Mouse (Mus musculus) embryonic stem cell, embryonic (primary cell): ENCODE measurements around the gene Dand5.

Experiments used
- CTCF ChIA-PET, 4 experiments: fragments of 300-600 bp in 2 of 4; fragments of 350-600 bp in 2 of 4; sonication (Branson Sonifier 250); formaldehyde crosslinking; loops; one replicate each; lab custom pipeline; 2022; ENCODE audit warnings: inconsistent platforms in 2 of 4; lab: Charles Lee
- POLR2A ChIA-PET, 4 experiments: fragments of 300-600 bp in 2 of 4; fragments of 350-600 bp in 2 of 4; sonication (Branson Sonifier 250); formaldehyde crosslinking; loops; one replicate each; lab custom pipeline; 2022; ENCODE audit warnings: antibody characterized with exemption in 4 of 4, inconsistent platforms in 1 of 4; lab: Charles Lee

Gene Dand5

GRCm38 (mm10) chr8:84785506-84785755 is 37.2 kb downstream of the Dand5 start:
- ChIA-PET CTCF (no interaction called here), POLR2A (no interaction called here)

GRCm38 (mm10) chr8:84784681-84785505 is 37.7 kb downstream of the Dand5 start:
- CTCF ChIA-PET: no interaction called here
- POLR2A ChIA-PET: no interaction called here

GRCm38 (mm10) chr8:84783919-84784581 is 38.6 kb downstream of the Dand5 start:
- ChIA-PET POLR2A (interaction anchor here in 1 of 4 experiments (1.3 kb wide), 1 partner anchor 52 kb away, joined by 3 read pairs; no protein-coding TSS in a partner anchor), CTCF (interaction anchor here in 1 of 4 experiments (0.5 kb wide), 1 partner anchor 75 kb away, joined by 4 read pairs; no protein-coding TSS in a partner anchor)

GRCm38 (mm10) chr8:84783198-84783918 is 39.3 kb downstream of the Dand5 start:
- ChIA-PET CTCF (interaction anchor here in 3 of 4 experiments (0.6 to 2.2 kb wide), 3 partner anchors 46 to 76 kb away, joined by 4 to 6 read pairs (median 6); no protein-coding TSS in a partner anchor), POLR2A (interaction anchor here in 2 of 4 experiments (0.8 to 1.9 kb wide), 6 partner anchors 10 to 132 kb away, joined by 3 to 5 read pairs (median 3); no protein-coding TSS in a partner anchor)

- POLR2A ChIA-PET: interaction anchor here in 2 of 4 experiments (0.8 to 1.9 kb wide), 5 partner anchors 11 to 133 kb away, joined by 3 to 5 read pairs (median 3); no protein-coding TSS in a partner anchor
- CTCF ChIA-PET: interaction anchor here (0.6 to 2.2 kb wide), 4 partner anchors 30 to 640 kb away, joined by 3 to 6 read pairs (median 4); no protein-coding TSS in a partner anchor
These were observed 39.9 kb downstream of the Dand5 start for GRCm38 (mm10) chr8:84782680-84783079.

- POLR2A ChIA-PET: interaction anchor here in 2 of 4 experiments (1.1 to 2.5 kb wide), 6 partner anchors 12 to 134 kb away, joined by 3 to 5 read pairs (median 4); partner anchors contain the start of gene Calr (in 1 of the 2)
- CTCF ChIA-PET: interaction anchor here in 3 of 4 experiments (0.6 to 2.2 kb wide), 3 partner anchors 31 to 641 kb away, joined by 3 to 6 read pairs (median 5); no protein-coding TSS in a partner anchor
These were observed 40.7 kb downstream of the Dand5 start for GRCm38 (mm10) chr8:84781686-84782505.

- POLR2A ChIA-PET: interaction anchor here in 2 of 4 experiments (0.7 to 2.5 kb wide), 9 partner anchors 12 to 66 kb away, joined by 3 to 6 read pairs (median 3); partner anchors contain the start of gene Calr (in 1 of the 2)
- CTCF ChIA-PET: interaction anchor here in 3 of 4 experiments (0.6 to 2.2 kb wide), 4 partner anchors 32 to 44 kb away, joined by 3 to 6 read pairs (median 4); no protein-coding TSS in a partner anchor
These were observed 41.5 kb downstream of the Dand5 start for GRCm38 (mm10) chr8:84780949-84781680.

GRCm38 (mm10) chr8:84780225-84780555 is 42.4 kb downstream of the Dand5 start:
- CTCF ChIA-PET: interaction anchor here (0.6 to 1.3 kb wide), 7 partner anchors 16 to 1540 kb away, joined by 3 to 4 read pairs (median 3); no protein-coding TSS in a partner anchor
- POLR2A ChIA-PET: interaction anchor here in 2 of 4 experiments (0.6 to 2.5 kb wide), 11 partner anchors 8 to 67 kb away, joined by 3 to 6 read pairs (median 3); partner anchors contain the start of gene Calr (in 2 of the 2)

GRCm38 (mm10) chr8:84779519-84780224 is 43.0 kb downstream of the Dand5 start:
- ChIA-PET CTCF (interaction anchor here in 3 of 4 experiments (0.6 to 2.1 kb wide), 8 partner anchors 16 to 1539 kb away, joined by 3 to 5 read pairs (median 3); no protein-coding TSS in a partner anchor), POLR2A (interaction anchor here in 3 of 4 experiments (0.6 to 2.5 kb wide), 13 partner anchors 9 to 961 kb away, joined by 3 to 9 read pairs (median 4); partner anchors contain the start of gene Calr (in 2 of the 3))

GRCm38 (mm10) chr8:84778638-84779380 is 43.8 kb downstream of the Dand5 start:
- CTCF ChIA-PET: interaction anchor here in 2 of 4 experiments (0.6 to 2.1 kb wide), 6 partner anchors 17 to 80 kb away, joined by 3 to 5 read pairs (median 4); no protein-coding TSS in a partner anchor
- POLR2A ChIA-PET: interaction anchor here in 3 of 4 experiments (0.5 to 2.1 kb wide), 13 partner anchors 9 to 126 kb away, joined by 3 to 9 read pairs (median 3); no protein-coding TSS in a partner anchor

- ChIA-PET CTCF (interaction anchor here in 2 of 4 experiments (0.6 to 2.1 kb wide), 2 partner anchors 52 to 224 kb away, joined by 3 to 5 read pairs; no protein-coding TSS in a partner anchor), POLR2A (interaction anchor here in 3 of 4 experiments (0.5 to 2.1 kb wide), 11 partner anchors 9 to 125 kb away, joined by 3 to 5 read pairs (median 3); no protein-coding TSS in a partner anchor)
These were observed 44.6 kb downstream of the Dand5 start for GRCm38 (mm10) chr8:84777899-84778637.

- ChIA-PET CTCF (interaction anchor here in 1 of 4 experiments (0.8 to 1.1 kb wide), 2 partner anchors 37 to 39 kb away, joined by 3 to 5 read pairs; no protein-coding TSS in a partner anchor), POLR2A (interaction anchor here in 3 of 4 experiments (0.6 to 2.7 kb wide), 4 partner anchors 25 to 275 kb away, joined by 3 to 12 read pairs (median 4); no protein-coding TSS in a partner anchor)
These were observed 46.1 kb downstream of the Dand5 start for GRCm38 (mm10) chr8:84776569-84776968.

GRCm38 (mm10) chr8:84775621-84776113 is 47.0 kb downstream of the Dand5 start:
- POLR2A ChIA-PET: interaction anchor here (0.6 to 2.7 kb wide), 13 partner anchors 11 to 116 kb away, joined by 3 to 12 read pairs (median 3); partner anchors contain the start of genes Nacc1 (in 1 of the 4) and Rad23a (in 1 of the 4)
- CTCF ChIA-PET: interaction anchor here in 3 of 4 experiments (0.8 to 2.1 kb wide), 7 partner anchors 12 to 88 kb away, joined by 3 to 10 read pairs (median 4); partner anchors contain the start of gene Nacc1 (in 1 of the 3)
